Mouse (Mus musculus): ENCODE data around the gene Ufsp1. TPM values are rescaled to one million over a fixed set of nuclear protein-coding genes. Genes with fewer than 3 reads are reported as not detected.

The Ufsp1 gene
- polyA plus RNA-seq, 1 experiment from 2014 or later, result 1.6 TPM

DNA sequence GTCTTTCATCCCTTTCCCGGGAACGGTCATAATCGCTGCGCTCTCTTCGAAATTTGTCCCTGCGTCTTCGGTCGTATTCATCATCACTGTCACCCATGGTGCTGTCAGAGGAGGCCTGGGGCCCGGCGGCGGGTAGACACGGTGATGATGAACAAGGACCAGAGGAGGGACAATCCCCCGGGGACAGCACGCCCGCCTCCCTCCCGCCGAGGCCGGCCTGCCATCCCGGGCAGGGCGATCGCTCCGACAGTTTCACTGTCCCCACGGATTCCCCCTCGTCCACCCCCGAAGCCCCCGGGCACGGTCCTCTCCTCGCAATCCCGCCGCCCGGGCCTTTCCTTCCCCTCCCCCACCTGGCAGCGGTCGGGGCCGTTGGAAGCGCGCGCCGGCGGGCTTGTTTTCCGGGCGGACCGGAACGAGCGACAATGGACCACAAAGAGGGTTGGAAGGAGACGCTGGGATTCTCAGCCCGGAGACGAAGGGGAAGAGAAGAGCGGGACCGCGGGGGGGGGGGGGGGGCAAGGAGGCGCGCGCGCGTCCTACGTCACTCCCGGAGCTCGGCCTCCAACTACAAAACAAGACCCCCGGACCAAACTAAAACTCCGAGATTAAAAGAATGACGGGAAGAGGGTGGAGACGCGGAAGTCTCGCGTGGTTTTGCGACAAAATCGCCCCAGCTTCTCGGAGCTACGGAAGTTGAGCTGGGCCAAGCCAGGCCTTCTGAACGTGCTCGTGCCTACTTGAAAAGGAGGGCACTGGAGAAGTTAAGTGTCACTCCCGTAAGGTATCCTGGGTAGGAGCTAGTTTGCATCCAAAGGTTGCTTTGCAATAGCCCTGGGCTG is 12.9 kb downstream of the Ufsp1 start, which contains the start of gene Srrt:
TSS of gene Srrt (minus strand) at position 604 of the 842 bp plus-strand sequence.
- Histone ChIP-seq H3K4me3 (ENCODE audit: inconsistent target) (peak within 1 kb of the TSS; percentile 85), H3K79me2 (ENCODE audit: inconsistent target) (peaks cover 48% of the 10 kb centered on the region), H3K27ac (peak within 1 kb of the TSS; percentile 75), H3K36me3 (ENCODE audit: inconsistent target) (peaks cover 20% of the 10 kb centered on the region)
- under 1% methylated on average over 66 of the region's 72 CpGs for WGBS (ENCODE audit: missing documents)

GRCm38 (mm10) chr5:137308356-137308755 is 13.9 kb downstream of the Ufsp1 start:
- Histone ChIP-seq H3K27ac (peak overlapping the region; percentile 75), H3K4me3 (ENCODE audit: inconsistent target) (peak overlapping the region; percentile 85), H3K79me2 (ENCODE audit: inconsistent target) (peaks cover 37% of the 10 kb centered on the region), H3K36me3 (ENCODE audit: inconsistent target) (peaks cover 10% of the 10 kb centered on the region)
- 94% methylated on average over 4 of the region's 4 CpGs for WGBS (ENCODE audit: missing documents)

GRCm38 (mm10) chr5:137313466-137314192 is 19.2 kb downstream of the Ufsp1 start:
- H3K79me2 ChIP-seq (ENCODE audit: inconsistent target), result no peaks in the 10 kb centered on the region
- no peak overlapping the region; the same call in 1 of the 2 replicates for H3K4me3 ChIP-seq (ENCODE audit: inconsistent target)
- peaks cover 20% of the 10 kb centered on the region; the same call in 1 of the 2 replicates for H3K36me3 ChIP-seq (ENCODE audit: inconsistent target)
- 14% methylated on average over 22 of the region's 22 CpGs for WGBS (ENCODE audit: missing documents)
- H3K27ac ChIP-seq, result no peak overlapping the region

GRCm38 (mm10) chr5:137314193-137315083 is 20.0 kb downstream of the Ufsp1 start, which contains the start of gene Trip6:
Gene Trip6 (minus strand): TSS chr5:137314404.
- Histone ChIP-seq H3K27ac (no peak within 1 kb of the TSS), H3K4me3 (ENCODE audit: inconsistent target) (no peak within 1 kb of the TSS; the same call in 1 of the 2 replicates), H3K36me3 (ENCODE audit: inconsistent target) (peaks cover 28% of the 10 kb centered on the region), H3K79me2 (ENCODE audit: inconsistent target) (no peaks in the 10 kb centered on the region)
- 58% methylated on average over 29 of the region's 30 CpGs for WGBS (ENCODE audit: missing documents)

GRCm38 (mm10) chr5:137315084-137315903 is 20.9 kb downstream of the Ufsp1 start:
- WGBS (ENCODE audit: missing documents), result 63% methylated on average over 30 of the region's 30 CpGs
- no peak overlapping the region for H3K4me3 ChIP-seq (ENCODE audit: inconsistent target)
- no peaks in the 10 kb centered on the region for H3K79me2 ChIP-seq (ENCODE audit: inconsistent target)
- peaks cover 37% of the 10 kb centered on the region for H3K36me3 ChIP-seq (ENCODE audit: inconsistent target)
- no peak overlapping the region for H3K27ac ChIP-seq

DNA sequence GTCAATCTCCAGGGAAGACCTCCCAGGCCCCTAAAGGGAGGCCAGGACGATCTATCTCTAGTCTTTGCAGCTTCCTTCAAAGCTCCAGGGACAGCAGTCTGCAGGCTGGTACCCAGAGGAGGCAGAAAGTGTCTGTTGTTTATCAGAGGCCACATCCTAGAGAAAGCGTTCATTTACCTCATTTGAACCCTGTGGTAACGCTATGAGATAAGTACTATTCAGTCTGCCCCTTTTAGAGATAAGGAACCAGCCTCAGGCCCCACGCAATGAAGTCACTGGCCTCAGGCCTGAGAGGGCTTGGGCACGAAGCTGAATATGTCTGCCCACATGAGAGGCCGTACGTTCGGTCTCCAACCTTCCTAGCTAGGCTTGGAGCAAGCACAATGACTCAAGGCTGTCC is 22.9 kb downstream of the Ufsp1 start:
- WGBS (ENCODE audit: missing documents), result 97% methylated on average over 8 of the region's 8 CpGs
- H3K27ac ChIP-seq, result no peak overlapping the region
- H3K36me3 ChIP-seq (ENCODE audit: inconsistent target), result peaks cover 57% of the 10 kb centered on the region
- no peak overlapping the region for H3K4me3 ChIP-seq (ENCODE audit: inconsistent target)
- H3K79me2 ChIP-seq (ENCODE audit: inconsistent target), result no peaks in the 10 kb centered on the region

GRCm38 (mm10) chr5:137318570-137318969 is 24.1 kb downstream of the Ufsp1 start:
- WGBS (ENCODE audit: missing documents), result 92% methylated on average over 1 of the region's 1 CpGs
- Histone ChIP-seq H3K27ac (no peak overlapping the region), H3K36me3 (ENCODE audit: inconsistent target) (peaks cover 69% of the 10 kb centered on the region), H3K79me2 (ENCODE audit: inconsistent target) (no peaks in the 10 kb centered on the region), H3K4me3 (ENCODE audit: inconsistent target) (no peak overlapping the region)

DNA sequence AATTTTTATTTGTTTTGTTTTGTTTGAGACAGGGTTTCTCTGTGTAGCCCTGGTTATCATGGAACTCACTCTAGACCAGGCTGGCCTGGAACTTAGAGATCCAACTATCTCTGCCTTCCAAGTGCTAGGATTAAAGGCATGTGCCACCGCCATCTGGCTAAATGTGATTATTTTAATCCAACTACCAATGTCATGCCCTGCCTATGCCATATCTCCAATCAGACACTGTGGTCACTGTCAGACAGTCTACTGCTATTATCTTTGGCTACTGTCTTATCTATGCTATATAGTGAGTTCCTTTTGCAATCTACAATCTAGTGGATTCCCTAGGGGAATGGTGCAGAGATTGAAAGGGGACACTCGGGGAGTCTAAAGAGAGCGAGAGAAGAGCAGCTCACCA is 26.6 kb downstream of the Ufsp1 start:
- Histone ChIP-seq H3K79me2 (ENCODE audit: inconsistent target) (no peaks in the 10 kb centered on the region), H3K27ac (no peak overlapping the region), H3K36me3 (ENCODE audit: inconsistent target) (peaks cover 84% of the 10 kb centered on the region), H3K4me3 (ENCODE audit: inconsistent target) (no peak overlapping the region)
- WGBS (ENCODE audit: missing documents), result 93% methylated on average over 3 of the region's 3 CpGs

GRCm38 (mm10) chr5:137330910-137331309 is 36.5 kb downstream of the Ufsp1 start:
- no peak overlapping the region for H3K27ac ChIP-seq
- H3K36me3 ChIP-seq (ENCODE audit: inconsistent target), result peaks cover 28% of the 10 kb centered on the region
- H3K4me3 ChIP-seq (ENCODE audit: inconsistent target), result no peak overlapping the region
- WGBS (ENCODE audit: missing documents), result 49% methylated on average over 7 of the region's 7 CpGs
- H3K79me2 ChIP-seq (ENCODE audit: inconsistent target), result peaks cover 29% of the 10 kb centered on the region

- H3K79me2 ChIP-seq (ENCODE audit: inconsistent target), result peaks cover 29% of the 10 kb centered on the region
- H3K36me3 ChIP-seq (ENCODE audit: inconsistent target), result peaks cover 11% of the 10 kb centered on the region
- H3K4me3 ChIP-seq (ENCODE audit: inconsistent target), result peak overlapping the region; percentile 66
- peak overlapping the region; percentile 28; the same call in 1 of the 2 replicates for H3K27ac ChIP-seq
- 2% methylated on average over 13 of the region's 15 CpGs for WGBS (ENCODE audit: missing documents)
Observed at GRCm38 (mm10) chr5:137332857-137333511, 38.6 kb downstream of the Ufsp1 start.

DNA sequence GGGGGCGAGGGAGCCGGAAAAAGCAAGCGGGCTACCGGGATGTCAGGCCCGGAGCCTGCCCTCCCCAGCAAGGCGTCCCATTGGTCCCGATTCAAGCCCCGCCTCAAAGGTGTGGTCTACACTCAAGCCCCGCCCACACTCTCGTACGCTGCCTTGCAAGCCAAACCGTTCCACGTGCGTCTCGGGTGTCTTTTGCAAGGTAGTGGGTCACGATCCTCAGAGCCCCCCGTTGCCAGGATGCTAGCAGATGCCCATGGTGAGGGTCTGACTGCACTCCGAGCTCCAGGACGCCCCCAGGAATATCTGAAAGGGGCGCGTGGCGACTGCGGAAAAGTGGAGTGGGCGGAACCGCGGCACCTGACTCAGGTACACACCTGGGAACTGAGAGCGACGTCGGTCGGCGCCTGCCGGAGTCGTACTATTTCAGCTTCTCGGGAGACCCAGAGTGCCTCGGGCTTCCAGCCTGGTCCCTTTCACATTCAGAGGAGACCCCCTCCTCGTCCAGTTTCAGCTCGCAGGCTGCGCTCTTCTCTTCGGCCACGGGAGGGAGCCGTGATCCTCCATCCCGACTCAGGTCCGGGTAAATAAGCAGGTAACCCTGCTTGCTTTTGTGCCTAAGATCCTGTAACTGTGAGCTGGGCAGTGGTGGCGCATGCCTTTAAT is 39.2 kb downstream of the Ufsp1 start, which contains the start of gene Slc12a9:
TSS of gene Slc12a9 (minus strand) at position 86 of the 663 bp plus-strand sequence.
- Histone ChIP-seq H3K36me3 (ENCODE audit: inconsistent target) (peaks cover 4% of the 10 kb centered on the region; the same call in 1 of the 2 replicates), H3K4me3 (ENCODE audit: inconsistent target) (peak within 1 kb of the TSS; percentile 66), H3K79me2 (ENCODE audit: inconsistent target) (peaks cover 29% of the 10 kb centered on the region), H3K27ac (peak within 1 kb of the TSS; percentile 28; the same call in 1 of the 2 replicates)
- under 1% methylated on average over 44 of the region's 44 CpGs for WGBS (ENCODE audit: missing documents)

GRCm38 (mm10) chr5:137334317-137334716 is 39.9 kb downstream of the Ufsp1 start:
- WGBS (ENCODE audit: missing documents), result 39% methylated on average over 10 of the region's 10 CpGs
- Histone ChIP-seq H3K4me3 (ENCODE audit: inconsistent target) (no peak overlapping the region), H3K27ac (no peak overlapping the region), H3K36me3 (ENCODE audit: inconsistent target) (0 out of 2 replicates have a peak, but pooled peaks cover 2% of the 10 kb centered on the region), H3K79me2 (ENCODE audit: inconsistent target) (peaks cover 29% of the 10 kb centered on the region)
